Mouse (Mus musculus) limb, embryonic 12.5 days (tissue): ENCODE data around the gene B3gntl1. TPM values are rescaled to one million over a fixed set of nuclear protein-coding genes. Genes with fewer than 3 reads are reported as not detected.

Source experiments
- ATAC-seq: fragments of 200-750 bp; cut with Nextera tagmentation; 2 replicates; pipeline ENCODE4 v1.8.0; 2017; ENCODE audit warnings: low read depth, moderate TSS enrichment; ENCODE audit not compliant: insufficient number of reproducible peaks, insufficient read depth, low FRiP score, low TSS enrichment
- H3K27ac ChIP-seq: fragments of 300-500 bp; sonication (generic); 2 replicates; pipeline ENCODE4 v1.5.1; 2016; ENCODE audit warnings: mild to moderate bottlenecking, moderate library complexity
- H3K27me3 ChIP-seq: fragments of 300-500 bp; sonication (generic); 2 replicates; pipeline ENCODE4 v1.6.1; 2016; ENCODE audit warnings: mild to moderate bottlenecking, moderate library complexity
- H3K36me3 ChIP-seq: fragments of 300-500 bp; sonication (generic); 2 replicates; pipeline ENCODE4 v1.6.1; 2016; ENCODE audit warnings: mild to moderate bottlenecking, moderate library complexity
- H3K4me1 ChIP-seq: fragments of 300-500 bp; sonication (generic); replicated peaks from 2 replicates; pipeline ENCODE4 v1.6.1; 2016
- H3K4me2 ChIP-seq: fragments of 300-500 bp; sonication (generic); 2 replicates; pipeline ENCODE4 v1.6.1; 2016; ENCODE audit warnings: mild to moderate bottlenecking, moderate library complexity
- H3K4me3 ChIP-seq: fragments of 300-500 bp; sonication (generic); replicated peaks from 2 replicates; pipeline ENCODE4 v1.5.1; 2016; ENCODE audit warnings: mild to moderate bottlenecking
- H3K9ac ChIP-seq: fragments of 300-500 bp; sonication (generic); replicated peaks from 2 replicates; pipeline ENCODE4 v1.6.1; 2016; ENCODE audit warnings: mild to moderate bottlenecking, moderate library complexity
- H3K9me3 ChIP-seq: fragments of 300-500 bp; sonication (generic); 2 replicates; pipeline ENCODE4 v1.6.1; 2016; ENCODE audit warnings: mild to moderate bottlenecking, moderate library complexity
- WGBS: fragments of 180-500 bp; shearing (Covaris S2); methylation state at CpG from one replicate; pipeline ENCODE4 v1.1.7; 2016; 5-methylcytosine and 5-hydroxymethylcytosine counted together
- polyA plus RNA-seq: library from polyadenylated mRNA; unstranded; fragments of >200 nt; fragmentation: Nextera tagmentation; extraction: Ambion mirVana; gene quantifications from 2 replicates; pipeline ENCODE4 v1.2.1, GENCODE M21; 2016

B3gntl1 gene
- polyA plus RNA-seq, 1 experiment from 2014 or later = 8.2 TPM

DNA sequence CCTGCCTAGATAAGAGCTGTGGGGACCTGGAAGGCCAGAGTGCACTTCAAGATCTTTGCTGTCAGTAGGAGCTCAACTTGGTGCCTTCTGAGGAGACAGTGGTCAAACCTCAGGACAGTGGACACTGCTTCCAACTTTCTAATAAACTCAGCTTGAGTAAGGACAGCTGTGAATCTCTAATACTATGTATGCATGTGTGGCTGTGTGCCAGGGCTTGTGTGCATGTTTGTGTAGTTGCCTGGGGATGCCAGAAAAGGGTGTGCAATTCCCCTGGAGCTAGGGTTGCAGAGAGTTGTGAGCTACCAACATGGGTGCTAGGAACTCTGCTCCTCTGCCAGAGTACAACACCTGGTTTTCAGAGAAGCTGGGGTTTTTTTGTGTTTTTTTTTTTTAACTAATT, 62.0 kb downstream of the B3gntl1 start:
- H3K36me3 ChIP-seq = peaks cover 67% of the 10 kb centered on the region
- no peak overlapping the region for H3K4me3 ChIP-seq
- no peak for ATAC-seq

GRCm38 (mm10) chr11:121605604-121606003, 67.3 kb downstream of the B3gntl1 start:
- H3K4me3 ChIP-seq = no peak overlapping the region
- no peak overlapping the region for H3K9ac ChIP-seq
- ATAC-seq = no peak
- H3K27me3 ChIP-seq = no peaks in the 10 kb centered on the region
- peaks cover 76% of the 10 kb centered on the region for H3K36me3 ChIP-seq
- no peaks in the 10 kb centered on the region for H3K9me3 ChIP-seq
- H3K4me2 ChIP-seq = no peak overlapping the region
- H3K27ac ChIP-seq = no peak overlapping the region
- no peaks in the 10 kb centered on the region for H3K4me1 ChIP-seq
- 89% methylated on average over 6 of the region's 6 CpGs for WGBS

More for the DNA sequence above, 62.0 kb downstream of the B3gntl1 start:
- Histone ChIP-seq H3K27ac (no peak overlapping the region), H3K4me2 (no peak overlapping the region), H3K4me1 (no peaks in the 10 kb centered on the region), H3K27me3 (no peaks in the 10 kb centered on the region), H3K9me3 (no peaks in the 10 kb centered on the region), H3K9ac (no peak overlapping the region)

DNA sequence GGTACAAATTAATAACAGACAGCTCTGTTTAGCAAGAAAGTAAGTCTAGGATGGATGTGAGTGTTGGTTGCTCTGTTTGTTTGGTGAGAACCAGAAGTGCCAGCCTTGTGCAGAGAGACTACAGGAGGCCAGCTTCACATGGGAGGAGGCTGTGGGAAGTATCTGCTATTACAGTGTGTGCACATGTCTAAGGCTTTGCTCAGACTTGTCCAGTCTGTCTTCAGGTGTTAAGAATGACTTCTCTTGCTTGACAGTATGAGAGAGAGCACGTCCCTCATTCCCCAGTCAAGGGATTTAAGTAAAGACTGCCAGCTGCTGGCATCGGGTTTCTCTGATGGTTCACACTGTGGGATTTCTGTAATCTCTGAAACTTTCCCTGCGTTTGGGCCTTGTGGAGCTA, 71.5 kb downstream of the B3gntl1 start:
- H3K36me3 ChIP-seq = peaks cover 65% of the 10 kb centered on the region

GRCm38 (mm10) chr11:121597254-121597653, 75.7 kb downstream of the B3gntl1 start:
- Histone ChIP-seq H3K36me3 (peaks cover 64% of the 10 kb centered on the region), H3K9me3 (no peaks in the 10 kb centered on the region), H3K4me2 (no peak overlapping the region), H3K27ac (no peak overlapping the region), H3K27me3 (no peaks in the 10 kb centered on the region), H3K4me3 (no peak overlapping the region), H3K9ac (no peak overlapping the region), H3K4me1 (peaks cover 21% of the 10 kb centered on the region)
- no peak for ATAC-seq
- WGBS = 91% methylated on average over 6 of the region's 6 CpGs

More for the DNA sequence above, 71.5 kb downstream of the B3gntl1 start:
- Histone ChIP-seq H3K4me2 (no peak overlapping the region), H3K27me3 (no peaks in the 10 kb centered on the region), H3K27ac (peak overlapping the region; percentile 9), H3K9me3 (no peaks in the 10 kb centered on the region), H3K4me1 (peaks cover 21% of the 10 kb centered on the region), H3K4me3 (no peak overlapping the region), H3K9ac (no peak overlapping the region)
- WGBS = 59% methylated on average over 3 of the region's 3 CpGs
- no peak for ATAC-seq

- no peak overlapping the region for H3K27ac ChIP-seq
- no peak overlapping the region for H3K4me2 ChIP-seq
- no peak for ATAC-seq
- H3K4me3 ChIP-seq = no peak overlapping the region
- H3K27me3 ChIP-seq = no peaks in the 10 kb centered on the region
- no peaks in the 10 kb centered on the region for H3K9me3 ChIP-seq
- no peak overlapping the region for H3K9ac ChIP-seq
- H3K36me3 ChIP-seq = peaks cover 35% of the 10 kb centered on the region
- H3K4me1 ChIP-seq = no peaks in the 10 kb centered on the region
Observed at GRCm38 (mm10) chr11:121581856-121582255, 91.1 kb downstream of the B3gntl1 start.

Other genes with a start within 250 kb of the B3gntl1 start
- gene Fn3k, start 238.2 kb downstream of the B3gntl1 start, polyA plus RNA-seq = 0.50 and 0.59 TPM in 2 replicates
- gene Tbcd, start 221.2 kb downstream of the B3gntl1 start, polyA plus RNA-seq = 48.9 and 50.7 TPM in 2 replicates
- gene Zfp750, start 153.8 kb downstream of the B3gntl1 start, polyA plus RNA-seq = 1.4 and 1.6 TPM in 2 replicates
- gene Metrnl, start 28.4 kb upstream of the B3gntl1 start, polyA plus RNA-seq = 7.5 and 9.2 TPM in 2 replicates
- gene Ptchd3, start 157.1 kb upstream of the B3gntl1 start, polyA plus RNA-seq = not detected in 2 replicates